ENCODE assay signal across 11 mouse cellular contexts in genomic region chr1:183264145-183265008, GRCm38 (mm10). TPM values are rescaled to one million over a fixed set of nuclear protein-coding genes. Genes with fewer than 3 reads are reported as not detected.
DNase-seq lines count a peak whose midpoint lies in the region; ATAC-seq lines count a peak whose summit lies in the region.
"Had no signal": no experiment of that assay in that cellular context is flagged by ENCODE, and none has a peak within 500 bp of the region (broad histone marks: within the 10 kb centered on the region; RNA-seq: fewer than 3 reads in every experiment).

No protein-coding gene starts in this region.

- WGBS in midbrain, embryonic 14.5 days, result 81% methylated on average over 13 of the region's 13 CpGs
- 79% methylated on average over 13 of the region's 13 CpGs for WGBS in midbrain, embryonic 16.5 days
- 57% methylated on average over 13 of the region's 13 CpGs for WGBS in liver, embryonic 16.5 days (ENCODE audit: insufficient replicate concordance)
- WGBS in stomach, embryonic 16.5 days, result 60% methylated on average over 13 of the region's 13 CpGs
- 78% methylated on average over 13 of the region's 13 CpGs for WGBS in kidney, embryonic 16.5 days

- H3K36me3 ChIP-seq in midbrain, embryonic 14.5 days (ENCODE audit: control insufficient read depth, insufficient read depth, low read length), result no peaks in the 10 kb centered on the region
- H3K36me3 ChIP-seq in midbrain, embryonic 16.5 days (ENCODE audit: control insufficient read depth, insufficient read depth, low read length), result no peaks in the 10 kb centered on the region
- no peaks in the 10 kb centered on the region for H3K36me3 ChIP-seq in liver, embryonic 16.5 days (ENCODE audit: control insufficient read depth, insufficient read depth)
- no peaks in the 10 kb centered on the region for H3K36me3 ChIP-seq in stomach, embryonic 16.5 days (ENCODE audit: control insufficient read depth, insufficient read depth, low read length)
- no peaks in the 10 kb centered on the region for H3K36me3 ChIP-seq in kidney, embryonic 16.5 days (ENCODE audit: insufficient read depth, low read length)
- H3K36me3 ChIP-seq: embryonic facial prominence, embryonic 12.5 days; liver, embryonic 15.5 days had no signal

- DNase-seq in midbrain, embryonic 14.5 days, result peak; percentile 17
- no peak for DNase-seq in frontal cortex, postnatal 25 days (ENCODE audit: low spot score in 2 of 2)
- DNase-seq in kidney, postnatal 4 days, result no peak
- DNase-seq: kidney, adult 11 months had no signal

- H3K4me1 ChIP-seq in midbrain, embryonic 14.5 days (ENCODE audit: control insufficient read depth, insufficient read depth, low read length), result no peaks in the 10 kb centered on the region
- no peaks in the 10 kb centered on the region for H3K4me1 ChIP-seq in midbrain, embryonic 16.5 days (ENCODE audit: control insufficient read depth, insufficient read depth, low read length)
- no peaks in the 10 kb centered on the region; the same call in 1 of the 2 replicates for H3K4me1 ChIP-seq in liver, embryonic 16.5 days (ENCODE audit: control insufficient read depth, low read depth, low read length)
- H3K4me1 ChIP-seq in stomach, embryonic 16.5 days (ENCODE audit: control insufficient read depth, insufficient read depth, low read length), result no peaks in the 10 kb centered on the region; the same call in 1 of the 2 replicates
- H3K4me1 ChIP-seq in kidney, embryonic 16.5 days (ENCODE audit: insufficient read depth, low read length), result no peaks in the 10 kb centered on the region
- H3K4me1 ChIP-seq: embryonic facial prominence, embryonic 12.5 days had no signal

- no peaks in the 10 kb centered on the region for H3K9me3 ChIP-seq in midbrain, embryonic 14.5 days (ENCODE audit: control insufficient read depth, low read length)
- H3K9me3 ChIP-seq in midbrain, embryonic 16.5 days (replicated peaks; ENCODE audit: control insufficient read depth, low read length, poor library complexity, severe bottlenecking), result no peaks in the 10 kb centered on the region
- no peaks in the 10 kb centered on the region for H3K9me3 ChIP-seq in liver, embryonic 16.5 days (replicated peaks; ENCODE audit: control insufficient read depth, low read length)
- H3K9me3 ChIP-seq in stomach, embryonic 16.5 days (replicated peaks; ENCODE audit: control insufficient read depth, low read length), result no peaks in the 10 kb centered on the region
- H3K9me3 ChIP-seq in kidney, embryonic 16.5 days (ENCODE audit: low read length), result no peaks in the 10 kb centered on the region
- H3K9me3 ChIP-seq: embryonic facial prominence, embryonic 12.5 days; liver, embryonic 15.5 days had no signal

- H3K4me2 ChIP-seq in midbrain, embryonic 14.5 days (ENCODE audit: low read length), result no peak overlapping the region
- no peak overlapping the region for H3K4me2 ChIP-seq in midbrain, embryonic 16.5 days (ENCODE audit: low read length)
- no peak overlapping the region for H3K4me2 ChIP-seq in liver, embryonic 16.5 days (ENCODE audit: low read depth, low read length)
- H3K4me2 ChIP-seq in stomach, embryonic 16.5 days (ENCODE audit: low read depth, low read length), result peak overlapping the region; percentile 14; the same call in 1 of the 2 replicates
- H3K4me2 ChIP-seq in kidney, embryonic 16.5 days (replicated peaks; ENCODE audit: low read depth, low read length), result no peak overlapping the region
- H3K4me2 ChIP-seq: embryonic facial prominence, embryonic 12.5 days; liver, embryonic 15.5 days had no signal

- no peak for ATAC-seq in midbrain, embryonic 14.5 days (ENCODE audit: low FRiP score, low TSS enrichment)
- no peak for ATAC-seq in midbrain, embryonic 16.5 days
- peak; percentile 93 for ATAC-seq in granulocyte monocyte progenitor cell, adult 5-6 weeks (replicated peaks; ENCODE audit: poor library complexity, severe bottlenecking)
- ATAC-seq in liver, embryonic 16.5 days (ENCODE audit: low read depth), result peak; percentile 41; the same call in 1 of the 2 replicates
- 0 out of 2 replicates have a peak, but pooled peaks have one; percentile 29 for ATAC-seq in stomach, embryonic 16.5 days (ENCODE audit: insufficient read depth, low FRiP score)
- ATAC-seq in kidney, embryonic 16.5 days (ENCODE audit: low FRiP score, low TSS enrichment), result no peak

- H3K27me3 ChIP-seq in midbrain, embryonic 14.5 days (ENCODE audit: control insufficient read depth, insufficient read depth, low read length), result no peaks in the 10 kb centered on the region
- no peaks in the 10 kb centered on the region for H3K27me3 ChIP-seq in midbrain, embryonic 16.5 days (ENCODE audit: control insufficient read depth, insufficient read depth, low read depth, low read length)
- no peaks in the 10 kb centered on the region for H3K27me3 ChIP-seq in liver, embryonic 16.5 days (ENCODE audit: control insufficient read depth, insufficient read depth, low read depth, low read length)
- H3K27me3 ChIP-seq in stomach, embryonic 16.5 days (ENCODE audit: control insufficient read depth, insufficient read depth, low read length), result no peaks in the 10 kb centered on the region
- no peaks in the 10 kb centered on the region for H3K27me3 ChIP-seq in kidney, embryonic 16.5 days (ENCODE audit: insufficient read depth, low read length)
- H3K27me3 ChIP-seq: embryonic facial prominence, embryonic 12.5 days; liver, embryonic 15.5 days had no signal

- H3K9ac ChIP-seq in midbrain, embryonic 14.5 days (replicated peaks; ENCODE audit: low read length), result no peak overlapping the region
- no peak overlapping the region for H3K9ac ChIP-seq in midbrain, embryonic 16.5 days (ENCODE audit: low read depth, low read length)
- no peak overlapping the region for H3K9ac ChIP-seq in liver, embryonic 16.5 days (ENCODE audit: low read depth, low read length)
- H3K9ac ChIP-seq in stomach, embryonic 16.5 days (ENCODE audit: low read length), result no peak overlapping the region
- no peak overlapping the region for H3K9ac ChIP-seq in kidney, embryonic 16.5 days (replicated peaks; ENCODE audit: low read length)
- H3K9ac ChIP-seq: embryonic facial prominence, embryonic 12.5 days; liver, embryonic 15.5 days had no signal

- no peak overlapping the region for H3K27ac ChIP-seq in midbrain, embryonic 14.5 days (replicated peaks; ENCODE audit: low read depth, low read length)
- no peak overlapping the region for H3K27ac ChIP-seq in midbrain, embryonic 16.5 days (ENCODE audit: low read length)
- no peak overlapping the region for H3K27ac ChIP-seq in liver, embryonic 16.5 days (ENCODE audit: low read length)
- no peak overlapping the region for H3K27ac ChIP-seq in stomach, embryonic 16.5 days (ENCODE audit: low read length)
- no peak overlapping the region for H3K27ac ChIP-seq in kidney, embryonic 16.5 days (ENCODE audit: low read length)
- H3K27ac ChIP-seq: embryonic facial prominence, embryonic 12.5 days; liver, embryonic 15.5 days had no signal

- no peak overlapping the region for H3K4me3 ChIP-seq in midbrain, embryonic 14.5 days (replicated peaks; ENCODE audit: low read depth, low read length)
- H3K4me3 ChIP-seq in midbrain, embryonic 16.5 days (ENCODE audit: low read depth, low read length), result no peak overlapping the region
- no peak overlapping the region for H3K4me3 ChIP-seq in liver, embryonic 16.5 days (ENCODE audit: low read depth, low read length)
- no peak overlapping the region for H3K4me3 ChIP-seq in stomach, embryonic 16.5 days (replicated peaks; ENCODE audit: low read length)
- H3K4me3 ChIP-seq in kidney, embryonic 16.5 days (ENCODE audit: low read length), result no peak overlapping the region
- H3K4me3 ChIP-seq: embryonic facial prominence, embryonic 12.5 days; liver, embryonic 15.5 days had no signal

RNA-seq across cellular contexts. Expression of gene Aida, which starts 32.0 kb away (rescaled TPM):
- 35.1 and 52.4 TPM in 2 replicates for polyA plus RNA-seq in midbrain, embryonic 14.5 days (2014; fragmentation: Nextera tagmentation; extraction: Ambion mirVana)
- 50.8 and 55.1 TPM in 2 replicates for polyA plus RNA-seq in midbrain, embryonic 16.5 days (2015; fragmentation: Nextera tagmentation; extraction: Ambion mirVana)
- 32.4 and 47.2 TPM in 2 replicates for total RNA-seq in granulocyte monocyte progenitor cell, adult 5-6 weeks (2014; fragmentation: Nextera tagmentation)
- 42.4 and 70.1 TPM in 2 replicates for total RNA-seq in granulocyte monocyte progenitor cell, adult 5-6 weeks (2017)
- 14.0 and 14.2 TPM in 2 replicates for polyA plus RNA-seq in liver, embryonic 16.5 days (2015; fragmentation: Nextera tagmentation; extraction: Ambion mirVana)
- 29.4 and 37.8 TPM in 2 replicates for polyA plus RNA-seq in stomach, embryonic 16.5 days (2015; fragmentation: Nextera tagmentation; extraction: Ambion mirVana)
- polyA plus RNA-seq in kidney, embryonic 16.5 days (2015; fragmentation: Nextera tagmentation; extraction: Ambion mirVana), result 40.4 and 41.6 TPM in 2 replicates

RNA-seq across cellular contexts. Expression of gene Brox, which starts 32.7 kb away (rescaled TPM):
- 90.0 and 125 TPM in 2 replicates for polyA plus RNA-seq in midbrain, embryonic 14.5 days (2014; fragmentation: Nextera tagmentation; extraction: Ambion mirVana)
- polyA plus RNA-seq in midbrain, embryonic 16.5 days (2015; fragmentation: Nextera tagmentation; extraction: Ambion mirVana), result 105 and 115 TPM in 2 replicates
- 25.5 and 39.3 TPM in 2 replicates for total RNA-seq in granulocyte monocyte progenitor cell, adult 5-6 weeks (2014; fragmentation: Nextera tagmentation)
- total RNA-seq in granulocyte monocyte progenitor cell, adult 5-6 weeks (2017), result 40.3 and 40.8 TPM in 2 replicates
- polyA plus RNA-seq in liver, embryonic 16.5 days (2015; fragmentation: Nextera tagmentation; extraction: Ambion mirVana), result 20.8 and 21.0 TPM in 2 replicates
- polyA plus RNA-seq in stomach, embryonic 16.5 days (2015; fragmentation: Nextera tagmentation; extraction: Ambion mirVana), result 45.6 and 47.9 TPM in 2 replicates
- 55.1 and 55.8 TPM in 2 replicates for polyA plus RNA-seq in kidney, embryonic 16.5 days (2015; fragmentation: Nextera tagmentation; extraction: Ambion mirVana)

RNA-seq across cellular contexts. Expression of gene Disp1, which starts 43.1 kb away (rescaled TPM):
- polyA plus RNA-seq in midbrain, embryonic 14.5 days (2014; fragmentation: Nextera tagmentation; extraction: Ambion mirVana), result 6.0 and 9.1 TPM in 2 replicates
- polyA plus RNA-seq in midbrain, embryonic 16.5 days (2015; fragmentation: Nextera tagmentation; extraction: Ambion mirVana), result 7.6 and 10.3 TPM in 2 replicates
- total RNA-seq in granulocyte monocyte progenitor cell, adult 5-6 weeks (2014; fragmentation: Nextera tagmentation), result 4.1 and 8.3 TPM in 2 replicates
- total RNA-seq in granulocyte monocyte progenitor cell, adult 5-6 weeks (2017), result 6.7 and 9.9 TPM in 2 replicates
- polyA plus RNA-seq in liver, embryonic 16.5 days (2015; fragmentation: Nextera tagmentation; extraction: Ambion mirVana), result 3.0 and 3.3 TPM in 2 replicates
- 10.4 and 11.5 TPM in 2 replicates for polyA plus RNA-seq in stomach, embryonic 16.5 days (2015; fragmentation: Nextera tagmentation; extraction: Ambion mirVana)
- 12.8 and 15.9 TPM in 2 replicates for polyA plus RNA-seq in kidney, embryonic 16.5 days (2015; fragmentation: Nextera tagmentation; extraction: Ambion mirVana)

Comparison
In these comparisons a context has a peak if more than half of its experiments do, and no peak if none do; other contexts are left out.
1. ATAC-seq: peak in granulocyte monocyte progenitor cell, adult 5-6 weeks (single experiment), liver, embryonic 16.5 days (single experiment) and stomach, embryonic 16.5 days (single experiment); none in midbrain, embryonic 14.5 days (single experiment), midbrain, embryonic 16.5 days (single experiment) and kidney, embryonic 16.5 days (single experiment).